29 mouse cellular contexts compared by ENCODE assay signal in genomic region chr4:4442650-4443049, GRCm38 (mm10).
A peak's percentile ranks its signal among the peaks of the same experiment; 100 is the strongest.
DNase-seq lines count a peak whose midpoint lies in the region; ATAC-seq and TF ChIP-seq lines count a peak whose summit lies in the region.
"Had no signal": no experiment of that assay in that cellular context is flagged by ENCODE, and none has a peak within 500 bp of the region (broad histone marks: within the 10 kb centered on the region; RNA-seq: fewer than 3 reads in every experiment).

No protein-coding gene starts in this region.

- peak; percentile 84 for ATAC-seq in frontal cortex, adult (ENCODE audit: low TSS enrichment)
- ATAC-seq: activated CD4-positive, CD25-positive, alpha-beta regulatory T cell, adult 4 months; forebrain, embryonic 13.5 days; hindbrain, postnatal 0 days; intestine, embryonic 15.5 days; midbrain, embryonic 16.5 days had no signal

- H3K27ac ChIP-seq in layer of hippocampus, adult 2 months: no peak overlapping the region
- H3K27ac ChIP-seq: forebrain, embryonic 13.5 days; heart, embryonic 15.5 days; hindbrain, embryonic 12.5 days; hindbrain, postnatal 0 days; intestine, embryonic 15.5 days; limb, embryonic 13.5 days; lung, embryonic 15.5 days; midbrain, embryonic 10.5 days; stomach, postnatal 0 days had no signal

- intact Hi-C loops in heart, postnatal 10 days (cut with DNase I): no loop called here

- no peak for DNase-seq in frontal cortex, postnatal 25 days (ENCODE audit: low spot score in 2 of 2)
- DNase-seq in layer of hippocampus, adult 2 months (ENCODE audit: low spot score in 2 of 2): peak; percentile 12 to 43
- no peak for DNase-seq in layer of hippocampus, postnatal 25 days (ENCODE audit: extremely low spot score in 1 of 2, low spot score in 1 of 2)
- DNase-seq in right cerebral cortex, adult 2 months (ENCODE audit: low spot score in 2 of 2): peak; percentile 22 to 32
- DNase-seq in right cerebral cortex, postnatal 14 days: no peak
- DNase-seq in telencephalon, adult 2 months (ENCODE audit: low read depth, low spot score): peak; percentile 45
- no peak for DNase-seq in heart, postnatal 10 days
- DNase-seq: adrenal gland, adult 2 months; adrenal gland, postnatal 36 days; cerebellum, adult 8-10 months; cerebellum, postnatal 25 days; gastrocnemius, postnatal 14 days; heart, postnatal 36 days; kidney, adult 2 months; kidney, postnatal 36 days; thymus, adult 2 months; thymus, postnatal 36 days had no signal

- H3K4me3 ChIP-seq in layer of hippocampus, adult 2 months: no peak overlapping the region
- H3K4me3 ChIP-seq: forebrain, embryonic 13.5 days; heart, embryonic 15.5 days; hindbrain, embryonic 12.5 days; intestine, embryonic 15.5 days; limb, embryonic 13.5 days; lung, embryonic 15.5 days; midbrain, embryonic 10.5 days had no signal

- TF ChIP-seq CTCF in layer of hippocampus, adult 2 months (conservative IDR thresholded peaks at IDR 0.05): no peak

Comparison
In these comparisons a context has a peak if more than half of its experiments do, and no peak if none do; other contexts are left out.
1. DNase-seq: peak in layer of hippocampus, adult 2 months (2 of 2), right cerebral cortex, adult 2 months (2 of 2) and telencephalon, adult 2 months (single experiment); none in frontal cortex, postnatal 25 days (0 of 2), layer of hippocampus, postnatal 25 days (0 of 2), right cerebral cortex, postnatal 14 days (single experiment) and heart, postnatal 10 days (0 of 2).